Mouse (Mus musculus): ENCODE results near the gene Nanos3. TPM values are rescaled to one million over a fixed set of nuclear protein-coding genes. Genes with fewer than 3 reads are reported as not detected.
A peak's percentile ranks its signal among the peaks of the same experiment; 100 is the strongest.

Gene Nanos3
- polyA plus RNA-seq, 1 experiment from 2014 or later: 2.7 TPM

GRCm38 (mm10) chr8:84189603-84190002 is 4.6 kb upstream of the Nanos3 start:
- Histone ChIP-seq H3K4me1 (peaks cover 52% of the 10 kb centered on the region), H3K4me2 (no peak overlapping the region), H3K9ac (no peak overlapping the region), H3K9me3 (no peaks in the 10 kb centered on the region), H3K4me3 (no peak overlapping the region), H3K27ac (peak overlapping the region; percentile 82), H3K27me3 (no peaks in the 10 kb centered on the region), H3K36me3 (no peaks in the 10 kb centered on the region)
- ATAC-seq (ENCODE audit: borderline replicate concordance, extremely low read depth, low FRiP score, low TSS enrichment): no peak
- WGBS: 39% methylated on average over 4 of the region's 4 CpGs

DNA sequence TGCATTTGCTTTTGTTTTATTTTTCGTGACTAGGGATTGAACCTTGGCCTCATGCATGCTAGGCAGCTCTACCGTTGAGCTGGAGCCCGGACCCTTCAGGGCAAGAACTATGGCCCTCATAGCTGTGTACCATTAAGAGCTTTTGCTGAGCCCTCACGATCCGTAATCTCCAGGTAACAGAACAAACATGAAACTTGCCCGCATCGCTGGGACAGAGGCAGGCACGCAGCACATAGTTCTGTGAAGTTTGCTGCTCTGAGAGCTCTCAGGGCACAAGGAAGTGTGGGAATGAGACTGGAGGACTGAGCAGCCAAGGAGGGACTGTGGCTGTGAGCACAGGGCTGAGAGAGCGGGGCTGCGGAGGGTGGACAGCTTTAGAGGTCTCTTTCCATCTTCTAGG is 3.7 kb upstream of the Nanos3 start:
- Histone ChIP-seq H3K9ac (no peak overlapping the region), H3K27me3 (no peaks in the 10 kb centered on the region), H3K9me3 (no peaks in the 10 kb centered on the region), H3K4me1 (peaks cover 59% of the 10 kb centered on the region), H3K4me2 (no peak overlapping the region), H3K4me3 (no peak overlapping the region), H3K36me3 (no peaks in the 10 kb centered on the region), H3K27ac (peak overlapping the region; percentile 82)
- ATAC-seq (ENCODE audit: borderline replicate concordance, extremely low read depth, low FRiP score, low TSS enrichment): no peak
- 69% methylated on average over 10 of the region's 10 CpGs for WGBS

- H3K9ac ChIP-seq: 0 out of 2 replicates have a peak overlapping the region, but pooled peaks have one; percentile 7
- 4% methylated on average over 21 of the region's 21 CpGs for WGBS
- no peaks in the 10 kb centered on the region for H3K36me3 ChIP-seq
- H3K27ac ChIP-seq: peak overlapping the region; percentile 25
- no peaks in the 10 kb centered on the region for H3K9me3 ChIP-seq
- H3K4me3 ChIP-seq: peak overlapping the region; percentile 32
- ATAC-seq (ENCODE audit: borderline replicate concordance, extremely low read depth, low FRiP score, low TSS enrichment): no peak
- H3K4me1 ChIP-seq: peaks cover 58% of the 10 kb centered on the region
- peak overlapping the region; percentile 72 for H3K4me2 ChIP-seq
- H3K27me3 ChIP-seq: no peaks in the 10 kb centered on the region
Measured at GRCm38 (mm10) chr8:84187065-84187755, 2.2 kb upstream of the Nanos3 start.

- ATAC-seq (ENCODE audit: borderline replicate concordance, extremely low read depth, low FRiP score, low TSS enrichment): no peak
- H3K9ac ChIP-seq: 0 out of 2 replicates have a peak overlapping the region, but pooled peaks have one; percentile 7
- 1% methylated on average over 12 of the region's 12 CpGs for WGBS
- H3K4me3 ChIP-seq: peak overlapping the region; percentile 32
- peaks cover 54% of the 10 kb centered on the region for H3K4me1 ChIP-seq
- H3K36me3 ChIP-seq: no peaks in the 10 kb centered on the region
- no peaks in the 10 kb centered on the region for H3K27me3 ChIP-seq
- H3K4me2 ChIP-seq: peak overlapping the region; percentile 72
- H3K9me3 ChIP-seq: no peaks in the 10 kb centered on the region
- peak overlapping the region; percentile 25 for H3K27ac ChIP-seq
Measured at GRCm38 (mm10) chr8:84186547-84186946, 1.5 kb upstream of the Nanos3 start.

- Histone ChIP-seq H3K36me3 (no peaks in the 10 kb centered on the region), H3K27me3 (no peaks in the 10 kb centered on the region), H3K9ac (peak overlapping the region; percentile 91), H3K27ac (peak overlapping the region; percentile 87), H3K4me3 (peak overlapping the region; percentile 87), H3K4me2 (peak overlapping the region; percentile 88), H3K4me1 (peaks cover 67% of the 10 kb centered on the region), H3K9me3 (no peaks in the 10 kb centered on the region)
- peak; percentile 0; the same call in 1 of the 2 replicates for ATAC-seq (ENCODE audit: borderline replicate concordance, extremely low read depth, low FRiP score, low TSS enrichment)
- 12% methylated on average over 21 of the region's 21 CpGs for WGBS
Measured at GRCm38 (mm10) chr8:84184085-84185043, 653 bp downstream of the Nanos3 start.

DNA sequence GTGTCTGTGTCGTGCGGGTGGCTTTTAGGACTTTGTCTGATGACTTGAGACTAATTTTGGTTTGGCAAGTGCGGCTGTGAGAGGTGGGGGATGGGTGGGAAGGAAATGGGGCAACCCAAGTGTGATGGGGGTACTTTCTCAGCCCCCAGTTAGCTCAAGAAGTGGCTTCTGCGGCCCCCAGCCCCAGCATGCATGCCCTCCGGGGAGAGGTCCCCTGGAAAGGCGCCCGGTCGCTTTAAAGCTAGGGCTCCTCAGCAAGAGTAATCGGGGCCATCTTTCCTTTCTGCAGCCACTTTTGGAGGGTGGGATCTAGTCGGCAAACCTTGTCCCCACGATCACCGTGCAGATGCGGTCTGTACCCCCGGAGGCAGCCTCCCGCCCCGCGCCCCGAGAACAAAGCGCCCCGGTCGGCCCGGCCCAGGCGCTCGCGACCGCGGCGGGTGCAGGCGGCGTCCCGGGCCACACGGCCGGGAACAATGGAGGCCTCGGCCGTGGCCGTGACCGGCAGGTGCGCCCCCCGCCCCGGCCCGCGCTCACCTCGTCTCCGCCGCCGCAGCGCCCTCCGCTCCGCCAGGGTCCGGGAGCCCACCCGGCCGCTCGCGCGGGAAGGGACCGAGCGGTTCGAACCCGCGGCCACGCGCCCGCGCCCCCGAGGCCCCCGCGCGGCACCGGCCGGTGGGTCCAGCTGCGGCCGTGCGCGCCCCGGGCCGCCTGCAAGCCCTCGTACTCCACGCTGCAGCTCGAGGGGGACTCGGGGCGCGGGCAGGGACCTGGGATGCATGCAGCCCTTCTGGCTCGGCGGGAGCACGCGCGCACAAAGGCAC is 1.5 kb downstream of the Nanos3 start:
- no peaks in the 10 kb centered on the region for H3K9me3 ChIP-seq
- H3K4me3 ChIP-seq: peak overlapping the region; percentile 87
- peak; percentile 23; the same call in 1 of the 2 replicates for ATAC-seq (ENCODE audit: borderline replicate concordance, extremely low read depth, low FRiP score, low TSS enrichment)
- peak overlapping the region; percentile 87 for H3K27ac ChIP-seq
- H3K9ac ChIP-seq: peak overlapping the region; percentile 91
- peak overlapping the region; percentile 88 for H3K4me2 ChIP-seq
- peaks cover 69% of the 10 kb centered on the region for H3K4me1 ChIP-seq
- under 1% methylated on average over 65 of the region's 87 CpGs for WGBS
- 0 out of 2 replicates have a peak, but pooled peaks cover 3% of the 10 kb centered on the region for H3K36me3 ChIP-seq
- no peaks in the 10 kb centered on the region for H3K27me3 ChIP-seq

DNA sequence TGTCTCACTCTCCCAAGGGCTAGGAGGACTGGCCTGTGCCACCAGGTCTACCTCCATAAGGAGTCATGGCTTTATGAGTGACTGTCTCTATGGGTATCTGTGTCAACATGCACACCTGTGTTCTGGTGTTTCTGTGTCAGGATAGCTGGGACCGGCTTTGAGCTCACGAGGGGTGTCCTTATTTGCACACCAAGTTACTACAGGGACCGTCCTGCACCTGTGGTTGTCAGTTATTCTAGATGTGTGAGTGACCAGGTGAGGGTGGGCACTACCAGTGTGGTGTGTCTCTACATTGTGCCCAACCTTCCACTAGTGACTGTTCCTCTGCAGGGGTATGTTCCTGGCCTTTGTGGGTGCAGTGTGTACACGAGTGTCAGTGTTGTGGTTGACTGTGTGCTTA is 2.2 kb downstream of the Nanos3 start:
- Histone ChIP-seq H3K27me3 (no peaks in the 10 kb centered on the region), H3K9ac (peak overlapping the region; percentile 91), H3K27ac (peak overlapping the region; percentile 87), H3K36me3 (peaks cover 9% of the 10 kb centered on the region; the same call in 1 of the 2 replicates), H3K4me1 (peaks cover 64% of the 10 kb centered on the region), H3K4me2 (peak overlapping the region; percentile 88), H3K9me3 (no peaks in the 10 kb centered on the region), H3K4me3 (peak overlapping the region; percentile 87)
- ATAC-seq (ENCODE audit: borderline replicate concordance, extremely low read depth, low FRiP score, low TSS enrichment): no peak
- 36% methylated on average over 4 of the region's 4 CpGs for WGBS

DNA sequence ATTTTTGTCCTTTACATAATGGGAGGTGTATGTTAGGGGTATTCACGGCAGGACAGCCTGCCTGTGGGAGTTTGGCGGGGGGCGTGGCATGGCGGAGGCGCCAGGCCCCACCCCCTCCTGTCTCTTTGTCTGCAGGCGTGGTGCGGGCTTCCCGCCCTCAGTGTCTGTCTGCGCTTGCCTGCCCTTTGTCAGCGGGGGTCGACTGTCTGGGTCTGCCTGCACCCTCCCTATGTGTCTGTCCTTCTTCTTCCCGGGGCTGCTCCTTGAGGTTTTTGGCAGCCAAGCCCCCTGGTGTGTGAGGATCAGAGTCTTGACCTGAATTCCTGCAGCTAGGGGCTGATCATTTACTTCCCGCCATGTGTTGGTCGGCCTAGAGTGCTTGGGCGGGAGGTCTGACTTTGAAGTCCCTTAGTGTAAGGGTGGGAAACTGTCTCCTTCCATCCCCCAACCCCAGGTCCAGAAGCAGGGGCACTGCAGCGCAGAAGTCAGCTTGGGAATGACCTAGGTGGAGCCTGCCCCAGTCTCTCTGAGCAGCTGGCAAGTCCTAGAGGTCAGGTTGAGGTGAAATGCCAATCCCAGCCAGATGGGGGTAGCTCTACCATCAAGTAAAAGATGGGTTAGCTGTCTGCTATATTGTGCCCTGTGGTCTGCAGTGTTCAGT is 4.4 kb downstream of the Nanos3 start:
- Histone ChIP-seq H3K27me3 (no peaks in the 10 kb centered on the region), H3K4me3 (peak overlapping the region; percentile 23), H3K36me3 (peaks cover 9% of the 10 kb centered on the region; the same call in 1 of the 2 replicates), H3K9me3 (no peaks in the 10 kb centered on the region), H3K9ac (peak overlapping the region; percentile 37), H3K27ac (peak overlapping the region; percentile 56), H3K4me1 (peaks cover 58% of the 10 kb centered on the region), H3K4me2 (peak overlapping the region; percentile 51)
- WGBS: 3% methylated on average over 16 of the region's 16 CpGs
- ATAC-seq (ENCODE audit: borderline replicate concordance, extremely low read depth, low FRiP score, low TSS enrichment): peak; percentile 63

DNA sequence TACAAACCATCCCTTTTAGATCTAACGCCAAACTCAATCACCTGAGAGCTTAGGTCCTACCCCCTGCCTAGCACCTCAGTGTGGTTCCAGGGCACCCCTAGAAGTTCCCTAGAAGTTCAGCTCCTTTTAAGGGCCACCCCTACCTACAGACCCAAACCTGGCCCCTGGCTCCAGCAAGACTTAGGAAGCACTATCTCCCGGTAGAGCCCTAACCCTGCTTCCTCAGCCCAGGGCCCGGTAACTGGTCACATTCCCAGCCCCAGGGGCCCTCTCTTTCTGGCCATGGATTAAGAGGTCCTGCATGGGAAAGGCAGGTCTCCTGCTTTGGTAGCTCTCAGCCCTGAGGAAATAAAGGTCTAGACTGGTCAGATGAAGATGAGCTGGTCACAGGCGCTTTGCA is 5.1 kb downstream of the Nanos3 start:
- H3K36me3 ChIP-seq: peaks cover 10% of the 10 kb centered on the region; the same call in 1 of the 2 replicates
- no peaks in the 10 kb centered on the region for H3K27me3 ChIP-seq
- ATAC-seq (ENCODE audit: borderline replicate concordance, extremely low read depth, low FRiP score, low TSS enrichment): no peak
- peak overlapping the region; percentile 31; the same call in 1 of the 2 replicates for H3K27ac ChIP-seq
- H3K4me2 ChIP-seq: peak overlapping the region; percentile 51
- H3K4me3 ChIP-seq: peak overlapping the region; percentile 23
- peaks cover 57% of the 10 kb centered on the region for H3K4me1 ChIP-seq
- H3K9me3 ChIP-seq: no peaks in the 10 kb centered on the region
- WGBS: 19% methylated on average over 4 of the region's 4 CpGs
- peak overlapping the region; percentile 37 for H3K9ac ChIP-seq

DNA sequence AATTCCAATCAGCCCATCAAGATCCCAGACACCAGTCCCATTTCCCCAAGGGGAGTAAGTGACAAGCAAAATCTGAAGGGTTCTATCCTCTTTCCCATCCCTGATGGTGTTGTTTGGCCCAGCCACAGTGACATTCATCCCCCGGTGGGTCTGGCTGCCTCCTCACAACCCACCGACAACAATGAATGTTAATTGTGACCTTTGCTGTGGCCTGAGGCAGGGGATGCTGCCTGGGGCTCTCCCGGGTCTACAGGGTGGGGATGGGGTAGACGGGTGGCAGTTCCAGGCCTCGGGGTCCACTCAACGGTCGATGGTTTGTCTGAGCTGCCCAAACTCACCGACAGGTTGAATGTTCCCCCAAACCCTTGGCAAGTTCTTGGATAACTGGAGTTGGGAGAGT is 6.4 kb downstream of the Nanos3 start:
- WGBS: 78% methylated on average over 8 of the region's 8 CpGs
- ATAC-seq (ENCODE audit: borderline replicate concordance, extremely low read depth, low FRiP score, low TSS enrichment): no peak
- Histone ChIP-seq H3K4me1 (peaks cover 47% of the 10 kb centered on the region), H3K4me3 (no peak overlapping the region), H3K9me3 (no peaks in the 10 kb centered on the region), H3K4me2 (no peak overlapping the region), H3K27me3 (no peaks in the 10 kb centered on the region), H3K27ac (no peak overlapping the region), H3K36me3 (peaks cover 17% of the 10 kb centered on the region), H3K9ac (no peak overlapping the region)

DNA sequence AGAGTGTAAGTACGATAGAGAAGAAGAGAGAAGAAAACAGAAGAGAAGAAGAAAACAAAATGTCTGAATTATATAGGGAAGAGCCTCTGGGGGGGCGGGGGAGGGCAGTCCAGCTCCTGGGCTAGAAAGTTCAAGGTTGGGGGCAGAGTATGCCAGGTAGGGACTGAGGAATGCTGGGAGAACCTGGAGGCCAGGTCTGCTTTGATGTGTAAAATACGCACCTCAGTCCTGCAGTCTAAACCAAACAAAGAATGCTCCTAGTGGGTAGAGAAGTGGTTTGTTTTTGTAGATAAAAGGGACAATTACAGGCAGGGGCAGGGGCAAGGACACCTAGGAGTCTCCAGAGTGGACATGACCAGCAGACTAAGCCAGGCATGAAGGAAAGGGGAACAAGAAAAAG is 7.6 kb downstream of the Nanos3 start:
- H3K4me2 ChIP-seq: no peak overlapping the region
- no peak overlapping the region for H3K27ac ChIP-seq
- WGBS: 63% methylated on average over 3 of the region's 3 CpGs
- H3K27me3 ChIP-seq: no peaks in the 10 kb centered on the region
- H3K36me3 ChIP-seq: peaks cover 29% of the 10 kb centered on the region
- H3K4me1 ChIP-seq: peaks cover 39% of the 10 kb centered on the region
- ATAC-seq (ENCODE audit: borderline replicate concordance, extremely low read depth, low FRiP score, low TSS enrichment): no peak
- no peak overlapping the region for H3K9ac ChIP-seq
- H3K4me3 ChIP-seq: no peak overlapping the region
- no peaks in the 10 kb centered on the region for H3K9me3 ChIP-seq

Measured in lung, embryonic 15.5 days (tissue).